Mouse (Mus musculus) erythroblast, adult 5-6 weeks (primary cell): ENCODE data around the gene 4933425L06Rik. TPM values are rescaled to one million over a fixed set of nuclear protein-coding genes. Genes with fewer than 3 reads are reported as not detected.

Experiments
- ATAC-seq: replicated peaks from 2 replicates; pipeline ENCODE4 v1.8.0; 2016; ENCODE audit warnings: moderate number of reproducible peaks, mild to moderate bottlenecking, moderate TSS enrichment, inconsistent platforms; ENCODE audit not compliant: poor library complexity, low FRiP score, severe bottlenecking
- total RNA-seq, 2 experiments: library from RNA; stranded (forward) in 1 of 2; stranded (reverse) in 1 of 2; fragments of 150-400 nt in 1 of 2; fragments of 200-764, 138-1000 nt in 1 of 2; gene quantifications; 2 replicates each; pipeline versions ENCODE4 v1.2.3 to v1.2.4; 2015 to 2017; ENCODE audit warnings: low replicate concordance in 2 of 2

Gene 4933425L06Rik
- total RNA-seq, 2 experiments from 2014 or later, result not detected

GRCm38 (mm10) chr13:105132370-105132769 is 50.4 kb downstream of the 4933425L06Rik start:
- ATAC-seq, result no peak

- ATAC-seq, result no peak
These were observed 50.9 kb downstream of the 4933425L06Rik start for GRCm38 (mm10) chr13:105132776-105133175.

GRCm38 (mm10) chr13:105134397-105134796 is 52.5 kb downstream of the 4933425L06Rik start:
- ATAC-seq, result no peak

GRCm38 (mm10) chr13:105139881-105140280 is 58.0 kb downstream of the 4933425L06Rik start:
- no peak for ATAC-seq

- no peak for ATAC-seq
These were observed 64.9 kb downstream of the 4933425L06Rik start for GRCm38 (mm10) chr13:105146827-105147226.

GRCm38 (mm10) chr13:105147795-105148418 is 66.0 kb downstream of the 4933425L06Rik start:
- ATAC-seq, result no peak

GRCm38 (mm10) chr13:105150006-105150405 is 68.1 kb downstream of the 4933425L06Rik start:
- ATAC-seq, result no peak

- no peak for ATAC-seq
These were observed 72.0 kb downstream of the 4933425L06Rik start for GRCm38 (mm10) chr13:105153955-105154354.

- no peak for ATAC-seq
These were observed 83.5 kb downstream of the 4933425L06Rik start for GRCm38 (mm10) chr13:105165441-105165840.

Other genes starting within 250 kb of the 4933425L06Rik start
- gene Shisal2b, start 218.2 kb upstream of the 4933425L06Rik start, total RNA-seq (2015; ENCODE audit: low replicate concordance), result not detected in 2 replicates
- gene Shisal2b, start 218.2 kb upstream of the 4933425L06Rik start, total RNA-seq (2017; ENCODE audit: low replicate concordance), result not detected in 2 replicates
- gene Rgs7bp, start 27.2 kb upstream of the 4933425L06Rik start, total RNA-seq (2015; ENCODE audit: low replicate concordance), result not detected in 2 replicates
- gene Rgs7bp, start 27.2 kb upstream of the 4933425L06Rik start, total RNA-seq (2017; ENCODE audit: low replicate concordance), result 0.17 and 0.42 TPM in 2 replicates
- gene Rnf180, start 212.7 kb downstream of the 4933425L06Rik start, total RNA-seq (2015; ENCODE audit: low replicate concordance), result not detected in 2 replicates
- 0.42 and 2.8 TPM in 2 replicates for gene Rnf180, start 212.7 kb downstream of the 4933425L06Rik start, total RNA-seq (2017; ENCODE audit: low replicate concordance)